Mouse (Mus musculus) ES-E14 (cell line): Measurements from ENCODE around the gene Cad.

Experiments
- HCFC1 ChIP-seq: IDR thresholded peaks from 2 replicates; pipeline ENCODE4 v1.6.1; 2012; ENCODE audit warnings: low read length, inconsistent platforms, borderline replicate concordance; ENCODE audit not compliant: insufficient read depth
- MAFK ChIP-seq: IDR thresholded peaks from 2 replicates; pipeline ENCODE4 v1.6.1; 2014; ENCODE audit warnings: mild to moderate bottlenecking, low read depth, low read length, inconsistent platforms; ENCODE audit not compliant: insufficient read depth
- ZC3H11A ChIP-seq: IDR thresholded peaks from 2 replicates; pipeline ENCODE4 v1.6.1; 2012; ENCODE audit warnings: low read depth, mild to moderate bottlenecking, inconsistent platforms, low read length, borderline replicate concordance
- ZNF384 ChIP-seq: IDR thresholded peaks from 2 replicates; pipeline ENCODE4 v1.6.1; 2012; ENCODE audit warnings: low read depth, low read length, inconsistent platforms

GRCm38 (mm10) chr5:31116912-31117311 is 62.3 kb downstream of the Cad start:
- TF ChIP-seq ZNF384 = no peak
- peak; percentile 92 for TF ChIP-seq MAFK
- no peak for TF ChIP-seq ZC3H11A
- TF ChIP-seq HCFC1 = no peak
